Mouse (Mus musculus): ENCODE measurements around the gene Coq6. TPM values are rescaled to one million over a fixed set of nuclear protein-coding genes. Genes with fewer than 3 reads are reported as not detected.
A peak's percentile ranks its signal among the peaks of the same experiment; 100 is the strongest.
"Not testable (repeated sequence)": the region's sequence is repeated elsewhere in the genome, so short reads cannot be mapped to it uniquely, and the experiment has no call there.

The Coq6 gene
- 44.8 and 44.9 TPM in 2 replicates for polyA plus RNA-seq (2016; fragmentation: Nextera tagmentation; extraction: Ambion mirVana)

- under 1% methylated on average over 51 of the region's 51 CpGs for WGBS
- H3K4me3 ChIP-seq, result peak within 1 kb of the TSS; percentile 99
- DNase-seq (ENCODE audit: low spot score), result peak; percentile 94
- H3K27me3 ChIP-seq (replicated peaks; ENCODE audit: low read depth, poor library complexity, severe bottlenecking), result no peaks in the 10 kb centered on the region
- no peaks in the 10 kb centered on the region for H3K9me3 ChIP-seq
- peaks cover 8% of the 10 kb centered on the region for H3K36me3 ChIP-seq (replicated peaks)
- peak within 1 kb of the TSS; percentile 89 for H3K27ac ChIP-seq (replicated peaks)
- peaks cover 22% of the 10 kb centered on the region for H3K4me1 ChIP-seq
Measured at GRCm38 (mm10) chr12:84361555-84362489, at the start of gene Coq6, which contains the start of gene Fam161b. Gene Coq6, plus strand, starts transcription at chr12:84361657. Gene Fam161b, minus strand, starts transcription at chr12:84361833.

- Histone ChIP-seq H3K9me3 (no peaks in the 10 kb centered on the region), H3K4me1 (peaks cover 24% of the 10 kb centered on the region), H3K27me3 (replicated peaks; ENCODE audit: low read depth, poor library complexity, severe bottlenecking) (no peaks in the 10 kb centered on the region), H3K36me3 (replicated peaks) (peaks cover 4% of the 10 kb centered on the region; the same call in 1 of the 2 replicates), H3K27ac (replicated peaks) (peak overlapping the region; percentile 97), H3K4me3 (peak overlapping the region; percentile 99)
- WGBS, result 49% methylated on average over 7 of the region's 7 CpGs
- no peak for DNase-seq (ENCODE audit: low spot score)
Measured at GRCm38 (mm10) chr12:84316006-84316405, 45.5 kb upstream of the Coq6 start.

- Histone ChIP-seq H3K27ac (replicated peaks) (peak within 1 kb of the TSS; percentile 97), H3K36me3 (replicated peaks) (peaks cover 6% of the 10 kb centered on the region; the same call in 1 of the 2 replicates), H3K9me3 (no peaks in the 10 kb centered on the region), H3K27me3 (replicated peaks; ENCODE audit: low read depth, poor library complexity, severe bottlenecking) (no peaks in the 10 kb centered on the region), H3K4me3 (peak within 1 kb of the TSS; percentile 99), H3K4me1 (peaks cover 24% of the 10 kb centered on the region)
- peak; percentile 93 for DNase-seq (ENCODE audit: low spot score)
- WGBS, result under 1% methylated on average over 77 of the region's 77 CpGs
Measured at GRCm38 (mm10) chr12:84316721-84317621, 44.5 kb upstream of the Coq6 start, which contains the start of gene Zfp410. Gene Zfp410, plus strand, starts transcription at chr12:84316852.

GRCm38 (mm10) chr12:84327111-84327512, 34.3 kb upstream of the Coq6 start:
- no peak for DNase-seq (ENCODE audit: low spot score)
- Histone ChIP-seq H3K4me1 (no peaks in the 10 kb centered on the region), H3K27me3 (replicated peaks; ENCODE audit: low read depth, poor library complexity, severe bottlenecking) (no peaks in the 10 kb centered on the region), H3K27ac (replicated peaks) (no peak overlapping the region), H3K4me3 (no peak overlapping the region), H3K9me3 (no peaks in the 10 kb centered on the region), H3K36me3 (replicated peaks) (peaks cover 88% of the 10 kb centered on the region)
- 88% methylated on average over 4 of the region's 4 CpGs for WGBS

- no peak overlapping the region for H3K27ac ChIP-seq (replicated peaks)
- 94% methylated on average over 11 of the region's 11 CpGs for WGBS
- H3K36me3 ChIP-seq (replicated peaks), result peaks cover 99% of the 10 kb centered on the region
- H3K4me3 ChIP-seq, result no peak overlapping the region
- no peaks in the 10 kb centered on the region for H3K4me1 ChIP-seq
- no peaks in the 10 kb centered on the region for H3K9me3 ChIP-seq
- H3K27me3 ChIP-seq (replicated peaks; ENCODE audit: low read depth, poor library complexity, severe bottlenecking), result no peaks in the 10 kb centered on the region
- DNase-seq (ENCODE audit: low spot score), result no peak
Measured at GRCm38 (mm10) chr12:84336963-84337625, 24.4 kb upstream of the Coq6 start.

- 48% methylated on average over 2 of the region's 2 CpGs for WGBS
- peak; percentile 45 for DNase-seq (ENCODE audit: low spot score)
- Histone ChIP-seq H3K4me3 (no peak overlapping the region), H3K27ac (replicated peaks) (no peak overlapping the region), H3K36me3 (replicated peaks) (peaks cover 71% of the 10 kb centered on the region), H3K27me3 (replicated peaks; ENCODE audit: low read depth, poor library complexity, severe bottlenecking) (no peaks in the 10 kb centered on the region), H3K9me3 (no peaks in the 10 kb centered on the region), H3K4me1 (peaks cover 9% of the 10 kb centered on the region)
Measured at GRCm38 (mm10) chr12:84347192-84347591, 14.3 kb upstream of the Coq6 start.

GRCm38 (mm10) chr12:84358699-84359098, 2.8 kb upstream of the Coq6 start:
- WGBS, result 77% methylated on average over 2 of the region's 2 CpGs
- Histone ChIP-seq H3K4me1 (peaks cover 19% of the 10 kb centered on the region), H3K36me3 (replicated peaks) (peaks cover 31% of the 10 kb centered on the region)
- not testable (repeated sequence) for DNase-seq (ENCODE audit: low spot score); H3K4me3 ChIP-seq; H3K27ac ChIP-seq (replicated peaks); H3K9me3 ChIP-seq; H3K27me3 ChIP-seq (replicated peaks; ENCODE audit: low read depth, poor library complexity, severe bottlenecking)

GRCm38 (mm10) chr12:84362872-84363271, 1.4 kb downstream of the Coq6 start:
- no peak for DNase-seq (ENCODE audit: low spot score)
- no peak overlapping the region for H3K27ac ChIP-seq (replicated peaks)
- WGBS, result 65% methylated on average over 2 of the region's 2 CpGs

GRCm38 (mm10) chr12:84364291-84364690, 2.8 kb downstream of the Coq6 start:
- 86% methylated on average over 9 of the region's 9 CpGs for WGBS
- no peaks in the 10 kb centered on the region for H3K27me3 ChIP-seq (replicated peaks; ENCODE audit: low read depth, poor library complexity, severe bottlenecking)
- no peak for DNase-seq (ENCODE audit: low spot score)

More at GRCm38 (mm10) chr12:84362872-84363271, 1.4 kb downstream of the Coq6 start:
- peaks cover 22% of the 10 kb centered on the region for H3K4me1 ChIP-seq
- no peaks in the 10 kb centered on the region for H3K27me3 ChIP-seq (replicated peaks; ENCODE audit: low read depth, poor library complexity, severe bottlenecking)
- peaks cover 12% of the 10 kb centered on the region for H3K36me3 ChIP-seq (replicated peaks)
- H3K4me3 ChIP-seq, result peak overlapping the region; percentile 99
- no peaks in the 10 kb centered on the region for H3K9me3 ChIP-seq

GRCm38 (mm10) chr12:84365137-84365536, 3.7 kb downstream of the Coq6 start:
- Histone ChIP-seq H3K4me3 (no peak overlapping the region), H3K36me3 (replicated peaks) (peaks cover 35% of the 10 kb centered on the region), H3K9me3 (no peaks in the 10 kb centered on the region), H3K27me3 (replicated peaks; ENCODE audit: low read depth, poor library complexity, severe bottlenecking) (no peaks in the 10 kb centered on the region), H3K4me1 (peaks cover 22% of the 10 kb centered on the region), H3K27ac (replicated peaks) (no peak overlapping the region)
- WGBS, result 95% methylated on average over 6 of the region's 6 CpGs
- no peak for DNase-seq (ENCODE audit: low spot score)

More at GRCm38 (mm10) chr12:84364291-84364690, 2.8 kb downstream of the Coq6 start:
- H3K4me1 ChIP-seq, result peaks cover 22% of the 10 kb centered on the region
- peaks cover 26% of the 10 kb centered on the region for H3K36me3 ChIP-seq (replicated peaks)
- no peaks in the 10 kb centered on the region for H3K9me3 ChIP-seq
- no peak overlapping the region for H3K27ac ChIP-seq (replicated peaks)
- no peak overlapping the region for H3K4me3 ChIP-seq

- no peak overlapping the region for H3K4me3 ChIP-seq
- H3K36me3 ChIP-seq (replicated peaks), result peaks cover 53% of the 10 kb centered on the region
- H3K27me3 ChIP-seq (replicated peaks; ENCODE audit: low read depth, poor library complexity, severe bottlenecking), result no peaks in the 10 kb centered on the region
- H3K4me1 ChIP-seq, result peaks cover 15% of the 10 kb centered on the region
- DNase-seq (ENCODE audit: low spot score), result no peak
- H3K27ac ChIP-seq (replicated peaks), result no peak overlapping the region
- WGBS, result 64% methylated on average over 9 of the region's 9 CpGs
- H3K9me3 ChIP-seq, result no peaks in the 10 kb centered on the region
Measured at GRCm38 (mm10) chr12:84366971-84367370, 5.5 kb downstream of the Coq6 start.

- no peak for DNase-seq (ENCODE audit: low spot score)
- Histone ChIP-seq H3K27me3 (replicated peaks; ENCODE audit: low read depth, poor library complexity, severe bottlenecking) (no peaks in the 10 kb centered on the region), H3K36me3 (replicated peaks) (peaks cover 86% of the 10 kb centered on the region), H3K4me1 (no peaks in the 10 kb centered on the region), H3K9me3 (no peaks in the 10 kb centered on the region), H3K27ac (replicated peaks) (no peak overlapping the region), H3K4me3 (no peak overlapping the region)
- WGBS, result 93% methylated on average over 5 of the region's 5 CpGs
Measured at GRCm38 (mm10) chr12:84371647-84372046, 10.2 kb downstream of the Coq6 start.
